Mouse (Mus musculus) olfactory bulb, adult 2 months (tissue): Measurements from ENCODE around the gene Mef2b. TPM values are rescaled to one million over a fixed set of nuclear protein-coding genes. Genes with fewer than 3 reads are reported as not detected.

ENCODE experiments used
- H3K27ac ChIP-seq: fragments of 200-500 bp; 2 replicates; pipeline ENCODE4 v1.5.1; 2012; ENCODE audit warnings: low read depth, low read length; ENCODE audit not compliant: insufficient read depth
- H3K4me1 ChIP-seq: fragments of 200-500 bp; 2 replicates; pipeline ENCODE4 v1.6.1; 2012; ENCODE audit warnings: low read length; ENCODE audit not compliant: control insufficient read depth, insufficient read depth
- H3K4me3 ChIP-seq: fragments of 200-500 bp; 2 replicates; pipeline ENCODE4 v1.5.1; 2012; ENCODE audit warnings: mild to moderate bottlenecking, low read depth, low read length, moderate library complexity; ENCODE audit not compliant: insufficient read depth
- CTCF ChIP-seq: fragments of 200-500 bp; IDR thresholded peaks from 2 replicates; pipeline ENCODE4 v1.5.1; 2012; ENCODE audit warnings: low read depth, mild to moderate bottlenecking, low read length, moderate library complexity; ENCODE audit not compliant: insufficient read depth
- POLR2A ChIP-seq: fragments of 200-500 bp; IDR thresholded peaks from 2 replicates; pipeline ENCODE4 v1.6.1; 2012; ENCODE audit warnings: mild to moderate bottlenecking, low read depth, low read length, moderate library complexity; ENCODE audit not compliant: insufficient read depth
- WGBS: fragments of 180-500 bp; shearing (Covaris S2); methylation state at CpG from one replicate; pipeline ENCODE4 v1.1.7; 2018; 5-methylcytosine and 5-hydroxymethylcytosine counted together
- polyA plus RNA-seq: library from polyadenylated mRNA; stranded (reverse); fragments of >200 nt; gene quantifications from 2 replicates; pipeline ENCODE4 v1.2.4, GENCODE M21; 2012; ENCODE audit warnings: low replicate concordance; ENCODE audit not compliant: missing spikeins, insufficient read depth, insufficient read length

The Mef2b gene
- polyA plus RNA-seq = not detected in 2 replicates

GRCm38 (mm10) chr8:70139026-70139857 is at the start of gene Mef2b, which contains the start of the genes Rfxank and Borcs8:
Gene Mef2b, plus strand, starts transcription at chr8:70139711.
Gene Rfxank, minus strand, starts transcription at chr8:70139154.
Gene Borcs8, plus strand, starts transcription at chr8:70139499.
- TF ChIP-seq POLR2A (peak; percentile 31; the same call in 1 of the 2 replicates), CTCF (no peak)
- peak within 1 kb of the TSS; percentile 95 for H3K4me3 ChIP-seq
- H3K27ac ChIP-seq = peak within 1 kb of the TSS; percentile 77
- under 1% methylated on average over 46 of the region's 46 CpGs for whole genome bisulfite sequencing
- peaks cover 11% of the 10 kb centered on the region; the same call in 1 of the 2 replicates for H3K4me1 ChIP-seq

GRCm38 (mm10) chr8:70092786-70093185 is 46.7 kb upstream of the Mef2b start:
- H3K4me1 ChIP-seq = peaks cover 25% of the 10 kb centered on the region
- no peak overlapping the region for H3K4me3 ChIP-seq
- 56% methylated on average over 8 of the region's 8 CpGs for WGBS
- 0 out of 2 replicates have a peak overlapping the region, but pooled peaks have one; percentile 47 for H3K27ac ChIP-seq
- TF ChIP-seq CTCF (no peak), POLR2A (no peak)

- H3K4me3 ChIP-seq = no peak overlapping the region
- no peak overlapping the region for H3K27ac ChIP-seq
- peaks cover 15% of the 10 kb centered on the region for H3K4me1 ChIP-seq
- no peak for TF ChIP-seq CTCF
- no peak for TF ChIP-seq POLR2A
- 52% methylated on average over 8 of the region's 8 CpGs for WGBS
These were observed 40.2 kb upstream of the Mef2b start for GRCm38 (mm10) chr8:70099276-70099675.

- Histone ChIP-seq H3K4me3 (no peak overlapping the region), H3K4me1 (peaks cover 15% of the 10 kb centered on the region), H3K27ac (peak overlapping the region; percentile 22; the same call in 1 of the 2 replicates)
- 58% methylated on average over 8 of the region's 8 CpGs for WGBS
- no peak for TF ChIP-seq POLR2A
- TF ChIP-seq CTCF = no peak
These were observed 39.3 kb upstream of the Mef2b start for GRCm38 (mm10) chr8:70100241-70100640.

GRCm38 (mm10) chr8:70104506-70104905 is 35.0 kb upstream of the Mef2b start:
- H3K27ac ChIP-seq = no peak overlapping the region
- WGBS = 20% methylated on average over 6 of the region's 6 CpGs
- H3K4me3 ChIP-seq = no peak overlapping the region
- TF ChIP-seq CTCF (no peak), POLR2A (no peak)
- peaks cover 15% of the 10 kb centered on the region for H3K4me1 ChIP-seq

- H3K27ac ChIP-seq = no peak overlapping the region
- TF ChIP-seq POLR2A (no peak), CTCF (no peak)
- no peak overlapping the region for H3K4me3 ChIP-seq
- H3K4me1 ChIP-seq = peaks cover 14% of the 10 kb centered on the region
- 44% methylated on average over 7 of the region's 7 CpGs for WGBS
These were observed 34.6 kb upstream of the Mef2b start for GRCm38 (mm10) chr8:70104922-70105321.

GRCm38 (mm10) chr8:70110451-70110850 is 29.1 kb upstream of the Mef2b start:
- TF ChIP-seq POLR2A (no peak), CTCF (no peak)
- WGBS = 88% methylated on average over 2 of the region's 2 CpGs
- H3K4me3 ChIP-seq = no peak overlapping the region
- no peak overlapping the region for H3K27ac ChIP-seq
- H3K4me1 ChIP-seq = peaks cover 16% of the 10 kb centered on the region

- WGBS = 83% methylated on average over 23 of the region's 23 CpGs
- peaks cover 16% of the 10 kb centered on the region for H3K4me1 ChIP-seq
- TF ChIP-seq CTCF = no peak
- TF ChIP-seq POLR2A = no peak
- H3K27ac ChIP-seq = no peak overlapping the region
- no peak overlapping the region for H3K4me3 ChIP-seq
These were observed 28.2 kb upstream of the Mef2b start for GRCm38 (mm10) chr8:70111192-70111795.

- no peak for TF ChIP-seq CTCF
- TF ChIP-seq POLR2A = no peak
- H3K4me3 ChIP-seq = no peak overlapping the region
- no peak overlapping the region for H3K27ac ChIP-seq
- H3K4me1 ChIP-seq = peaks cover 26% of the 10 kb centered on the region
- WGBS = 41% methylated on average over 43 of the region's 43 CpGs
These were observed 27.0 kb upstream of the Mef2b start for GRCm38 (mm10) chr8:70112401-70113016.
